Mouse (Mus musculus) c-Kit-negative CD71-positive TER-119-positive erythroid progenitor cells, embryonic 14.5 days (primary cell): Measurements from ENCODE around the gene Adarb2.
"Not testable (repeated sequence)": the region's sequence is repeated elsewhere in the genome, so short reads cannot be mapped to it uniquely, and the experiment has no call there.

Experiments used
- DNase-seq: peaks from one replicate; pipeline ENCODE4 v3.0.0-alpha.2; 2013; ENCODE audit warnings: low read depth, low spot score

Adarb2 gene

GRCm38 (mm10) chr13:8584257-8585005, 381.8 kb downstream of the Adarb2 start:
- no peak for DNase-seq

DNA sequence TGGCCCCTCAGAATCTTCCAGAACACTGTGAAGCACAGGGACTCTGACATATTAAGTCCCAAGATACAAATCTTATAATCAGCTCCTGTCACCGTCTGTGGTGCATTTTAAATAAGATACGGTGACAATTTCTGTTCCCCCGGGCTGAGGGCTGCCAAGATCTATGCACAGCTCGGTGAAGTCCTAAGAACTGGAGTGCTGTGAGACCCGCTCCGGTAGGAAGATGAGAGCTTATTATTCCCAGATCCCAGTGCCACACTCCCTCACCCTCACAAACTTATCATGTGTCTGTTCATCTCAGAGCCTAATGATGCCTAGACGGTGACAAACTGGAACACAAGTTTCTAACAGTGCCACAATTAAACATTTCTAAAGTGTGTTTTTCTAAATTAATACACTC, 384.8 kb downstream of the Adarb2 start:
- DNase-seq, result no peak

DNA sequence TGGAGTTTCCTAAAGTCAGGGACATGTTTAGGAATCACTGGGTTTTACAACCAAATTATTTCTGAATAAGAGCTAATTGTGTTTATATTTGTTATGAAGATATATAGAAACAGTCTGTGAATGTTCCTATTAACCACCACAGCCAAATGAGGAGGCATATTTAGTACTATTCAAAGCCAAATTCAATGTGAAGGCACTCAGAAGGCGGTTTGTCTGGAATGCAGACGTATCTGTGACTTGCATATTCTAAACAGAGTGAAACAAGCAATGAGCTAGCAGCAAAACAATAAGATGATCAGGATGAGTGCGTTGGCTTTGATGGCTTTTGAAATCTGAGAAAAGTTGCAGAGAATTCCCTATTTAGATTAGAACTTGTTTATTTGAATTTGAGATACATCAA, 387.8 kb downstream of the Adarb2 start:
- DNase-seq, result no peak

DNA sequence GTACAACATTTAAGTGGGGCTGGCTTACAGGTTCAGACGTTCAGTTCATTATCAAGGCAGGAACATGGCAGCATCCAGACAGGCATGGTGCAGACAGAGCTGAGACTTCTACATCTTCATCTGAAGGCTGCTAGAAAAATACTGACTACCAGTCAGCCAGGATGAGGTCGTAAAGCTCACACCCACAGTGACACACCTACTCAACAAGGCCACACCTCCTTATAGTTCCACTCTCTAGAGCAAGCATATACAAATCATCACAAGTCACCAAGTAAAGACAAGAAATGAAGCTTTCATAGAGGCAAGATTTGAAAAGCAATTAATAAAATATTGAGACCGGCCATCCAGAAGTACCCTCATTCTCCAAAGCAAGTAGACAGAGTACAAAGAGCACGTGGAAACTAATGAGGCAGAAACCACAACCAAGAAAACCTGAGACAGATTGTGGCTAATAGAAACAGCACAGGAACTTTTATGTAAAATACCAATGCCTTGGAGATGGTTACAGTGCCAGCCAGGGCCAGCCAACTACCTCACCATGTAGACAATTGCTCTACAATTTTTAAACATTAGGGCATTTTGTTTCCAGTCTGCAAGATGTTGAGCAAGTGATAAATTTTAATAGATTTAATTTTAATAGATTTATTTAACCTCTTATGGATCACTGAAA, 394.4 kb downstream of the Adarb2 start:
- DNase-seq, result no peak

DNA sequence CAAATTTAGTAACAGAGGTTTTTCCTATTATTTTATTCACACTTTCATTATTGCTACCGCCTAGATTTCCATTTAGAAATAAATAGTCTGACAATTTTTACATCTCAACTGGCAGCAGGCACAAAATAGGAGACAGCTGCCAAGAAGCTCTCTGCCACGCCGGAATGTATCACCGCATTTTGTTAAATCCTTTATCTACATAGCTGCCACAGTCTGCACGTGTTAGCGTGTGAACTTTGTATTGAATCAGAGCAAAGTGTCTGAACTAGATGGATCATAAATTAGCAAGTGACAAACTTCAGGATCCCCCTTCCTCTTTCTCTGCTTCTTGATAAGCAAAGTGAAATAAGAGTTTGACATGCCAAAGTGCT, 395.0 kb downstream of the Adarb2 start:
- no peak for DNase-seq

DNA sequence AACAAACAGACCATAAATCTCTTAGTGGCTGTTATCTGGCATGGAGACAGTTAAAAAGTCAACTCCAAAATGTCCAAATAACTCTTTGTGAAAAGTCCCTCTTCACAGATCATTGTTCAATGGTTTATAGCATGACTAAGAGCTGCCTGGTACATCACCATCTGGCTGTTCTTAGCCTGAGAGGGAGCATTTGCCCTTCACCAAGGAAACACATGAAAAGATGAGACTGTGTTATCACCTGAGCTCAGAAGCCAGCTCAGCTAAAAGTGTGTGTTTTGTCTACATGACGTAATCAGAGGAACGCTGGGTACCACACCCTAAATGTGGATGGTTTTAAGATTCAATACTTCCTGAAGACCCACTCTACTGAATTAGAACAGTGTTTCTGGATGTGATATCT, 403.0 kb downstream of the Adarb2 start:
- no peak for DNase-seq

DNA sequence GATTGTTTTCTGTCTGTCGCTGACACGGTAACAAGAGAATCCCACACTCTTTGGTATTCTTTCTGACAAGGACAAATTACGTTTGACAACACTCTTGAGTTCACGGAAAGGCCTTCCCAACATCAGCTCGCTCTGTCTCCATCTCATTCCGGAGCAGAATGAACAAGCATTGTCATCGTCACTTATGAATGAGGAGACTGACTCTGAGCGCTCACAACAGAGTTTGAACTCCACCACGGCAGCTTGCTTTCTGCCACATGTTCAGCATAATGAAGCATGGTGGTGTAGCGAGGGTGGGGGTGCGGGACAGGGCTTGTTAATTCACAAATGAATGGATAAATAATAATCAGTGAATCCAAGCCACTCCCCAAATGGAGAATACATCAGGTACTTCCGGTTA, 405.4 kb downstream of the Adarb2 start:
- DNase-seq, result no peak

DNA sequence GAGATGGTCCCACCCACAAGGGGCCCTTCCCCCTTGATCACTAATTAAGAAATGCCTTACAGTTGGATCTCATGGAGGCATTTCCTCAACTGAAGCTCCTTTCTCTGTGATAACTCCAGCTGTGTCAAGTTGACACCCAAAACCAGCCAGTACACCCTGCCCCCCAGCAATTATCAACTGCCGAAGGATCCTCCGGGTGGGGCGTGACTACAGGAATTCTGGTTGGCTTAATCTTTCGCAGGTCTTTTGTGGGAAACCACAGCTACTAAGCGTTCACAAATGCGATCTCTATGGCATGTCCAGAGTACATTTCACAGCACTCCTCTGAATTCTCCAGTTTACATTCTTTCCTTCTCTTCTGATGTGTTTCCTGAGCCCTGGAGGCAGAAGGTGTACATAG, 406.3 kb downstream of the Adarb2 start:
- not testable (repeated sequence) for DNase-seq

DNA sequence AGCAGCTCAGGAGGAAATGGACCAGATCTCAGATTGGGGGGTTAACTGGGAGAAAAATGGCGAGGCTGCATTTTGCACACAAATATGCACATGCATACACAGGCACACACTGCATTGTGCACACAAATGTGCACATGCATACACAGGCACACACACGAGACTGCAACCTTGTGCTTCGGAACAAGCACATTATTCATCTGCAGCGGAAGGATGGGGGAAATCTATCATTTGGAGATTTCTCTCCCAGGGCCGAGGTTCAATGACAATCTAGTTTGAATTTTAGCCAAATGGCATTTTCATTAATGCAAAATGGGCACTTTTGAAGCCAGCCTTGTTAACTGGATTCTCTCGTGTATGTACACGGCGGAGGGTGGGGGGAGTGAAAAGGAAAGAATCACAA, 408.3 kb downstream of the Adarb2 start:
- no peak for DNase-seq

DNA sequence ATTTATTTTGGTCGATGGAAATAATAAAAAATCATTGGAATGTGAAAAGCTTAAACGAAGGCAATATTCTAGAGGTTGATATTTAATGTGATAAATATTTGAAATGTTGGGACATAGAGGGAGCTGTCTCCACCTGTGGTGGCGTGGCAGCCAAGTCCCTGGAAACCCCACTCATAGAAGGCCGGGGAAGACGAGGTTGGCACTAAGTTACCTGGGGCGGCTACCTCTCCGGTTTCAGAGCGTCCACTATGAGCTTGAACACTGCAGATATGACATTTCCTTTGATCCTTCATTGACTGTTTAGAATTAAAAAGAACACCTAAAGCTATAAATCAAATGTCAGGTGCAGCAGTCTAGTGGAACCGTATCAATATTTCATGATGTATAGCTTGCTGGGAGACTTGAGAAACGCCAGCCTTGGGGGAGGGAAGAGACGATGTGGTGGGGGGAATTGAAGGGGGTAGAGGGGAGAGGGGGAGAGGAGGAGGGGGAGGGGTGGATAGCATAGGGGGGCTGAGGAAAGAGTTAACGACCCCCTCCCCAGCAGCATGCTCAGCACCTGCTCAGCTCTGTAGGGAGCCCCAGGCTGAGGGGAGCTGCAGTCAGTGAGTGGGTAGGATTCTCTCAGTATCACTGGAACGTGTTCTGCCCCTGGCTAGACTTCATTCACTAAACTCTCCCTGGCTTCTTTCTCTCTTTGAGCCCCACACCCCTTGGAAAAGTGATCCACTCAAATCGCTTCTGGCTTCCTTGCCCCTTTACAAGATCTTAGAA, 410.1 kb downstream of the Adarb2 start:
- no peak for DNase-seq

GRCm38 (mm10) chr13:8616685-8617084, 414.0 kb downstream of the Adarb2 start:
- DNase-seq, result no peak

- no peak for DNase-seq
These were observed 419.6 kb downstream of the Adarb2 start for GRCm38 (mm10) chr13:8622263-8622662.

- no peak for DNase-seq
These were observed 426.9 kb downstream of the Adarb2 start for GRCm38 (mm10) chr13:8629565-8629964.

DNA sequence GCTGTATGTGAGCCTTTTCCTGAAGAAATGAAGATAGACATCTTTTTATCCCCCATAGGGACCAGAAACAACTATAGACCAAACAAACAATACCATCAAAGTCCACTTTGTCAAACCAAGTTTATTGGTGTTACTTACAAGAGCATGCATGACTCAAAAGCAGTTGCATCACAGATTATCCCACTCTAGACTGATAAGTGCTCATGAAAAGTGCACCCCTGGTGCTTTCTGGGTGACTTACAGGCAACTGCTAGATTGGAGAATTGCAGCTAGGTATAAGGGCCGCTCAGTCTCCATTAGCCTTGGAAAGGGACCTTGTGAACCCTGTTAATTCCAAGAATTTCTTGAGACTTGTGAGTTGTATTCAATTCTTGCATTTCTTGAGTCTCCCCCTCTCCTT, 429.0 kb downstream of the Adarb2 start:
- DNase-seq, result no peak

DNA sequence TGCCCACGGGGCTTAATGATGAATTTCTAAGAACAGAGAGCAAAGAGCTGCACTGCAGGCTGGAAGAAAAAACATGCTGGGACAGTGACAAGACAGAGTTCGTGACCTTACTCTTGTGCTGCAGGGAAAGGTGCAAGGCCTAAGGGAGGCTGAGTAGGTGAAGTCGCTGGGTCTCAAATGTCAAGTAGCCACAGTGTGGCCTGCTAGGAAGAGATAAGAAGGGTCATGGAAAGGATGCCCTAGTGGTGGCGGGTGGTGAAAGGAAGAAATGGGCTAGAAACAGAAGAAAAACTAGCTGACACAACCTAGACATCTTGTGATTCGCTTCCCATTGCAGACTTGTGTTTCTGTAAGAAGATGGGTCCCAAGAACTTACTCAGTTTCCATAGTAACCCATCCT, 429.4 kb downstream of the Adarb2 start:
- DNase-seq, result no peak

DNA sequence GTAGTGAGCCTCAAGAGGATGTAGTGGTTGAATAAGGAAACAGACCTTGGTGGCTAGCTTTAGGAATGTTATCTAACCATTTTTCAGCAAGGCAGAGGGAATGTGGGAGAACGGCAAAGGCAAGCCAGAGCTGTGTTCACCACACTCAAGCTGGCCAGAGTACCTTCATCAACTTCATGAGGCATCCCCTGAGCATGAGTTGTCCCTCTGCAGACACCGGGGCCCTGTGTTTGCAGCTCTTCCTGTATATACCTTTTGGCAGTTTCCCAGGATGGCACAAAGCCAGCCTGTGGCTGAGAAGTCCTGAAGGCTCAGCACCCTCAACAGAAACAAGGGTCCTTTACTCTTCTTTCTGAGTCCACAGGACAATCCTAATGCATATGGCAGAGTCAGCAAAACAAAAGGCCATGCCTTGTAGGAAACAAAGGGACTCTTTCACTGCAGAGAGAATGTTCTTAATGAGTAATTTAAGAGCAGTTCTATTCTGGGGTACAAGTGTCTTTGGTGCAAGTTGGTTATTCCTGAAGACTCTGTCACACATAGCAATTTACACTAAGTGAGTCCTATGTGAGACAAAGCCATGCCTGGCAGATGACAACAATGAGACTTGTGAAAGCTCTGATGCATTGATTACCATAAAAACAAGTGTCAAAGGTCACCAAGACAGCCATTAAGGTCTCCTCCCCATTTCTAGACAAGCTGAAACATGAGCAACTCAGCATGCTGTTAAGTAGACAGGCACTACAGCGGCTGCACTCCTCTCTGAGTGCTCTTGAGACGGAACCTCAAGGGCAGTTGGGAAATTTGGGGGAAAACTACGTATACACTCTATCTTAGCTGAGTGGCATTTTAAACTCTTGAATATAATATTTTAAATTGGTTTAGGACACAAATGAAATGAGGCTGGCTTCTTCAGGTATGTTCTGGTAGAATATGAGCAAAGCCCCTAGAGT, 431.0 kb downstream of the Adarb2 start:
- no peak for DNase-seq

GRCm38 (mm10) chr13:8642084-8642483, 439.4 kb downstream of the Adarb2 start:
- DNase-seq, result no peak

DNA sequence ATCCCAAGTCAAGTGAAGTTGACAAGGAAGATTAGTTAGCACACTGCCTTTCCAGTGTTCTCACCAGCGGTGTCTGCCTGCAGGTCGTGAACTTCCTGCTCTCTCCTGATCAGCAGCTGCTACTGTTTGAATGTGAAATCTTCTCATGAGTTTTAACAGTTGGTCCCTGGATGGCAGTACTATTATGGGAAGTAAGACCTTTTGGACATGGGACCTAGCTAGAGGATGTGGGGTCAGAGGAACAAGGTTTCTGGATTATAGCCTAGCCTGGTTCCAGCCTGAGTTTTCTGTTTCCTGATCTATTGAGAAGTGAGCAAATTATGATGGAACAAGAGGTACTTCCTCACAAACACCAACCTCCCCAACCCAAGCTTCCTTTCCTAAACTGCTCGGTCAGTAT, 441.3 kb downstream of the Adarb2 start:
- no peak for DNase-seq

GRCm38 (mm10) chr13:8644805-8645679, 442.4 kb downstream of the Adarb2 start:
- DNase-seq, result no peak

DNA sequence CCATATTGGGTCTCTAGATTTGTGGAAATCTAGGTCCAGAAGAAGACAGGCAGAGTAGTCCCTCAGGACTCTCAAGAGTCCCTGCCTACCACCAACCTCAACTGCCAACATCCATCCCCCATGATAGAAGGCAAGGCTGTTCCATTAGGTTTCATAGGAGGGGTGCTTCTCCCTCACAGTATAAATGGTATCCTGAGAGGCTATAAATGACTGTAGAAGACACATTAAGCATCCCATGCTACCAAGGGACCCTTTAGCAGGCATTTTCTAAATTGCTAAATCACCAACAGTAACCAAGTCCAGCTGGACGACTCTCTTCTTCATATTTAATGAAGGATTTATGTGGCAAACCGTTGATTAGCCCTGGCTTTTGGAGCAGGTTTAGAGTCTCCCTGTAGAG, 446.6 kb downstream of the Adarb2 start:
- DNase-seq, result no peak
